Mouse (Mus musculus) CD4-positive naive resting alpha-beta T cell, adult 76 days (primary cell): ENCODE measurements around the gene Mpg. TPM values are rescaled to one million over a fixed set of nuclear protein-coding genes. Genes with fewer than 3 reads are reported as not detected.

Source experiments
- total RNA-seq: library from RNA; stranded (reverse); gene quantifications from one replicate; pipeline ENCODE4 v1.2.4, GENCODE M21; 2023

The Mpg gene
- 24.2 TPM for total RNA-seq

GRCm38 (mm10) chr11:32226124-32226871, at the start of gene Mpg:
Gene Mpg, plus strand, starts transcription at chr11:32226505.

GRCm38 (mm10) chr11:32200075-32200601, 26.2 kb upstream of the Mpg start, which contains the start of gene Il9r:
Gene Il9r, minus strand, starts transcription at chr11:32200279.

GRCm38 (mm10) chr11:32205058-32205873, 21.0 kb upstream of the Mpg start, which contains the start of gene Snrnp25:
Gene Snrnp25, plus strand, starts transcription at chr11:32205415.

GRCm38 (mm10) chr11:32221951-32222409, 4.3 kb upstream of the Mpg start, which contains the start of gene Rhbdf1:
Gene Rhbdf1, minus strand, starts transcription at chr11:32222300.

GRCm38 (mm10) chr11:32267188-32267884, 41.0 kb downstream of the Mpg start, which contains the start of gene Nprl3:
Gene Nprl3, minus strand, starts transcription at chr11:32267707.

GRCm38 (mm10) chr11:32276347-32276746, 50.0 kb downstream of the Mpg start, which contains the start of gene Hba-x:
Gene Hba-x, plus strand, starts transcription at chr11:32276400.

Other genes starting within 250 kb of the Mpg start
- 198 TPM for gene Nsg2, start 226.0 kb upstream of the Mpg start, total RNA-seq
- 5.5 TPM for gene Il9r, start 26.2 kb upstream of the Mpg start, total RNA-seq
- 13.9 TPM for gene Snrnp25, start 21.1 kb upstream of the Mpg start, total RNA-seq
- gene Rhbdf1, start 4.2 kb upstream of the Mpg start, total RNA-seq = 0.91 TPM
- 56.2 TPM for gene Nprl3, start 41.2 kb downstream of the Mpg start, total RNA-seq
- not detected for gene Hba-x, start 49.9 kb downstream of the Mpg start, total RNA-seq
- 2,503 TPM for gene Hba-a1, start 57.0 kb downstream of the Mpg start, total RNA-seq
- 1.5 TPM for gene Hbq1b, start 60.5 kb downstream of the Mpg start, total RNA-seq
- gene Hba-a2, start 70.0 kb downstream of the Mpg start, total RNA-seq = 3,017 TPM
- not detected for gene Hbq1a, start 73.6 kb downstream of the Mpg start, total RNA-seq
- gene Sh3pxd2b, start 121.3 kb downstream of the Mpg start, total RNA-seq = 0.18 TPM
- gene Ubtd2, start 228.9 kb downstream of the Mpg start, total RNA-seq = 5.8 TPM